ENCODE assay signal across 8 mouse cellular contexts in the genomic region with DNA sequence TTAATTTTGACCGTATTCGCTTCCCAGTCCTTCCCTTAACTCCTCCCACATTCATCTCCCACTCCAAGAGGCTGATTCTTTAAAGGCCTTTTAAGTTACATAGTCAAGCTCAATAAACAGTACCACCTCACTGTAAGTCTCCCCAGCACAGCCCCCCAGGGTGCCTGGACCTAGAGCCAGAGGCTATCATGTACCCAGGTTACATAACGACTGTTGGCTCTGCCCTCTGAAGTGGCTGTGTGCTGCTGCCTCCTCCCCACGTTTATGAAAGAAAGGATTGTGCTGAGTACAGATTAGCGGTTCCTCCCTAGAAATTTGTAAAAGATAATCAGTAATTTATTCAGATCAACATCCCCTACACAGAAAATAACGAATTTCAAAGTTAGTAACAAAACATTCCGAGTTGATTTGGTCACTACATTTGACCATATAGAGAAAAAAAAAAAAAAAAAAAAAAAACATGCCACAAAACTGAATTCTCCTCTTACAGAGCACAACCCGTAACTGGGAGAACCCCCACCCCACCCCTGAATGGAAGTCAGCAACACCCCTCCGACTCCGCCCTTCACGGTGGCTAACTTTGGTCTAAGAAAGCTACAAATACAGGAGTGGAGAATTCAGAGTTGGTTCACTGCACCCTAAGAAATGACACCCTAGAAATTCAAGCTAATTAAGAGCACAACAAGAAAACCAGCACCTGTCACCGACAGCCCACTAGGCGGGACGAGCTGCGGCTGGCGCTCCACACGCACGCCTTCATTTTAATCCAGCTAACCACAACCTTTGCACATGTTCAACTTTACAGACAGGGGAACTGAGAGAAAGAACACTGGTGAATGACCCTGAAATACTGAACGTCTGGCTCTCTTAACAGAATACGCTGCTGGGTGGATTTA. TPM values are rescaled to one million over a fixed set of nuclear protein-coding genes. Genes with fewer than 3 reads are reported as not detected.
DNase-seq lines count a peak whose midpoint lies in the region; ATAC-seq lines count a peak whose summit lies in the region.

No protein-coding gene starts in this region.

- no peak overlapping the region for H3K4me3 ChIP-seq in heart, embryonic 11.5 days (ENCODE audit: low read depth, low read length)
- no peak overlapping the region for H3K4me3 ChIP-seq in forebrain, embryonic 16.5 days (replicated peaks; ENCODE audit: low read length)

- H3K27me3 ChIP-seq in heart, embryonic 11.5 days (ENCODE audit: control insufficient read depth, insufficient read depth, low read length): no peaks in the 10 kb centered on the region
- H3K27me3 ChIP-seq in forebrain, embryonic 16.5 days (replicated peaks; ENCODE audit: control insufficient read depth, insufficient read depth, low read length): no peaks in the 10 kb centered on the region

- no peak overlapping the region for H3K9ac ChIP-seq in heart, embryonic 11.5 days (ENCODE audit: low read depth, low read length)
- no peak overlapping the region for H3K9ac ChIP-seq in forebrain, embryonic 16.5 days (replicated peaks; ENCODE audit: low read depth, low read length)

- no peak for DNase-seq in heart, postnatal 10 days
- DNase-seq in Muller cell, postnatal 12 days (ENCODE audit: inconsistent ontology term): peak; percentile 73
- no peak for DNase-seq in left cerebral cortex, postnatal 4 days
- no peak for DNase-seq in gastrocnemius, adult 18-20 months (ENCODE audit: low spot score)
- no peak for DNase-seq in layer of hippocampus, adult 9-11 months

- H3K9me3 ChIP-seq in heart, embryonic 11.5 days (replicated peaks; ENCODE audit: control insufficient read depth, low read length): no peaks in the 10 kb centered on the region
- no peaks in the 10 kb centered on the region for H3K9me3 ChIP-seq in forebrain, embryonic 16.5 days (ENCODE audit: control insufficient read depth, low read length)

- 76% methylated on average over 20 of the region's 20 CpGs for WGBS in heart, embryonic 11.5 days (ENCODE audit: insufficient replicate concordance)
- WGBS in forebrain, embryonic 16.5 days: 22% methylated on average over 20 of the region's 20 CpGs

- peak overlapping the region; percentile 41; the same call in 1 of the 2 replicates for H3K27ac ChIP-seq in heart, embryonic 11.5 days (ENCODE audit: low read depth, low read length)
- no peak overlapping the region for H3K27ac ChIP-seq in forebrain, embryonic 16.5 days (ENCODE audit: low read length)

- intact Hi-C loops in heart, postnatal 10 days (cut with DNase I): no loop called here
- intact Hi-C loops in left cerebral cortex, postnatal 4 days (cut with DNase I): no loop called here

- peaks cover 26% of the 10 kb centered on the region for H3K4me1 ChIP-seq in heart, embryonic 11.5 days (ENCODE audit: control insufficient read depth, insufficient read depth, low read length)
- H3K4me1 ChIP-seq in forebrain, embryonic 16.5 days (replicated peaks; ENCODE audit: control insufficient read depth, insufficient read depth, low read length): peaks cover 24% of the 10 kb centered on the region; the same call in 1 of the 2 replicates

- peaks cover 4% of the 10 kb centered on the region; the same call in 1 of the 2 replicates for H3K36me3 ChIP-seq in heart, embryonic 11.5 days (ENCODE audit: control insufficient read depth, insufficient read depth, low read length)
- H3K36me3 ChIP-seq in forebrain, embryonic 16.5 days (ENCODE audit: control insufficient read depth, insufficient read depth): no peaks in the 10 kb centered on the region

- no peak overlapping the region for H3K4me2 ChIP-seq in heart, embryonic 11.5 days
- no peak overlapping the region for H3K4me2 ChIP-seq in forebrain, embryonic 16.5 days (ENCODE audit: low read length)

- no peak for ATAC-seq in heart, embryonic 11.5 days (replicated peaks; ENCODE audit: insufficient number of reproducible peaks, low FRiP score, low TSS enrichment)
- ATAC-seq in forebrain, embryonic 16.5 days: peak; percentile 44
- peak; percentile 76 for ATAC-seq in neutrophil, adult 5-6 weeks (ENCODE audit: extremely low read depth, insufficient number of reproducible peaks, low FRiP score, poor library complexity, severe bottlenecking)

RNA-seq across cellular contexts. Expression of gene Fryl, which starts 47.0 kb away (rescaled TPM):
- 38.1 and 40.8 TPM in 2 replicates for polyA plus RNA-seq in heart, embryonic 11.5 days (2014; fragmentation: Nextera tagmentation; extraction: Ambion mirVana)
- 10 to 100 TPM; 47.4 to 51.3 TPM for total RNA-seq in heart, postnatal 10 days (2021)
- 48.4 and 50.7 TPM in 2 replicates for polyA plus RNA-seq in forebrain, embryonic 16.5 days (2015; fragmentation: Nextera tagmentation; extraction: Ambion mirVana)
- total RNA-seq in neutrophil, adult 5-6 weeks (2017): 144 and 156 TPM in 2 replicates
- total RNA-seq in left cerebral cortex, postnatal 4 days (2021): 10 to 100 TPM; 69.6 to 81.4 TPM
- total RNA-seq in gastrocnemius, adult 18-20 months (2021): 10 to 100 TPM; 13.5 to 14.0 TPM
